Mouse (Mus musculus) right cerebral cortex, postnatal 36 days (tissue): Measurements from ENCODE around the gene Akt3.
A peak's percentile ranks its signal among the peaks of the same experiment; 100 is the strongest.

Experiments used
- DNase-seq, 2 experiments: peaks; one replicate each; pipeline ENCODE4 v3.0.0; 2022; ENCODE audit warnings: low spot score in 2 of 2, mixed read lengths in 1 of 2

Akt3 gene

GRCm38 (mm10) chr1:177188708-177189107, 69.3 kb downstream of the Akt3 start:
- DNase-seq, result no peak

- no peak for DNase-seq
Observed at GRCm38 (mm10) chr1:177186751-177187150, 71.3 kb downstream of the Akt3 start.

GRCm38 (mm10) chr1:177179635-177180034, 78.4 kb downstream of the Akt3 start:
- DNase-seq, result no peak

DNA sequence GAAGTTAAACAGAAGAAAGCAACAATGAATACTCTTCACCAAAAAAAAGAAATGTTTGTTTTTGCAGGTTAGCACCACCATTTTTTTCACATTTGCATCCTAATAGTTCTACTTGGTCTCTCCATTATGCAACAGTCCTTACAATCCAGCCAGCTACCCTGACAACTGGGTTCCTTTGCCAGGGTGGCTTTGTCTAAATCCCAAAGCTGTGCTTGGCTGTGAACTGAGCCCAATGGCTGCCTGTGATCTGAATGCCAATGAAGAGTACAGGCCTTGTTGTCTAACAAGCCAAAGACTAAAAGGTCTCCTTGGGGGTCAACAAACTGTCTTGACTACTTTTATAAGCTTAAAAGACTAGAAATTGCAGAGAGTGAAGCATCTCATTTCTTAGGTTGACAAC, 82.6 kb downstream of the Akt3 start:
- DNase-seq, result peak; percentile 40 to 54

- DNase-seq, result no peak
Observed at GRCm38 (mm10) chr1:177171300-177171699, 86.7 kb downstream of the Akt3 start.

GRCm38 (mm10) chr1:177165789-177166188, 92.2 kb downstream of the Akt3 start:
- DNase-seq, result no peak

DNA sequence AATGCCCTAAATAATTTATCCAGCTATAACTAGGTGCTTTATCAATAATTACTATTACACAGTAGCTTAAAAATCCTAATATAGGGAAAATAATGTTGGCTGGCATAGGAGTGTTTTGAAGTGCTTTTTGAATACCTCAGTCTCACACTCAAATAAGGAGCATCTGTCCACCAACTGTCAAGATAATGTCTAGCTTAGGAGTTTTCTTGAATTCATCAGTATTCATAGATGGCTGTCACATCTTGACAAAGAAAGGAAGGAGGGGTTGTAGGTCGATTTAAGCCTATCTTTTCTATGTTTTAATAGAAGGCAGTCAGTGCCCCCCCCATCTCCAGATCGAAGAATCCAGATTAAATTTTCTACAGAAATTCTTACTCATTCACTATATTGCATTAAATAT, 92.7 kb downstream of the Akt3 start:
- DNase-seq, result no peak

DNA sequence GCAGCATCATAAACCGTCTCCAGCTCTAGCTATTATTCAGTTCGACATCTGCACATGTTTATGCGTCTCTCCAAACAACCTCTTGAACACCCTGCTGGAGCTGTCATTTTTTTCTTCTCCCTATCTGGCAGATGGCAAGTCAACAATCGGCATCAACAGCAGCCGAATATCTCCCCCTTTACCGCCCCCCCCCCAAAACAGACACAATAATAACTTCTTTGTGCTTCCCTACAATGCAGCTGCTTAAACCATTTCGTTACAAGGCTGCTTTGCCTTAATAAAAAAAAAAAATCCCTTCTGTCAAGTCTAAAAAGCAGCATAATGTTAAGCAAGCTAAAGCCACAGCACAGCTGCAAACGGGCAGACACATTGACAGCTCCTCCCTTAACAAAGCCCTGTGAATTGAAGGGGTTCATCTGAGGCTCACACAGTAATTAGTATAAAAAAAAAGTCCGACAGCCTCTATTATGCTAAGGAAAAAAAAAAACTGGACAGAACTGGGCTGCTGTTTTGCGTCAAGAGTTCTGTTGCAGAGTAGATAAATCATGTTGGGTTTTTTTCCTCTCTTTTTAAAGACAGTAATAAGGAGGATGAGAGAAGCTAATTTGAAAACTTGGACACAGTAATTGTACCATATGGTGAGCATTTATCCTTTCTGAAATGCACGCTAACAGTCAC, 107.5 kb downstream of the Akt3 start:
- DNase-seq, result no peak

DNA sequence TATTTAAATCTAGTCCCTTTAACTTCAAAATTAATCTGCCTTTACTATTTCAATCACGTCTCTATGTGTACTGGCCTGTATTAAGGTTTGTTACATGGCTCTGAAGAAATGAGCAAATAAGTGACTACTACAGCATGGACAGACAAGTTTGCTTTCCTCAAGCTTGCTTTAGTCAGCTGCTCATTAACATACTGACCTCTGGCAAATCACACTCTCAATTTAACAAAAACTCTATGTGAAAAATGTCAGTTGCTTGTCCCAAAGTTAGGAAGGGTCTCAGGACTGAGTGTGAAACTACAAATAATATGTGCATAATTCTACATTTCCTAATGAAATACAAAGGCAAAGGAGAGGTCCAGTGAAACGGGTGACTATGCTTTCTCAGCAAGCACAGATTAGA, 109.3 kb downstream of the Akt3 start:
- DNase-seq, result no peak

GRCm38 (mm10) chr1:177141468-177141867, 116.5 kb downstream of the Akt3 start:
- DNase-seq, result no peak

- DNase-seq, result no peak
Observed at GRCm38 (mm10) chr1:177139652-177140051, 118.4 kb downstream of the Akt3 start.

DNA sequence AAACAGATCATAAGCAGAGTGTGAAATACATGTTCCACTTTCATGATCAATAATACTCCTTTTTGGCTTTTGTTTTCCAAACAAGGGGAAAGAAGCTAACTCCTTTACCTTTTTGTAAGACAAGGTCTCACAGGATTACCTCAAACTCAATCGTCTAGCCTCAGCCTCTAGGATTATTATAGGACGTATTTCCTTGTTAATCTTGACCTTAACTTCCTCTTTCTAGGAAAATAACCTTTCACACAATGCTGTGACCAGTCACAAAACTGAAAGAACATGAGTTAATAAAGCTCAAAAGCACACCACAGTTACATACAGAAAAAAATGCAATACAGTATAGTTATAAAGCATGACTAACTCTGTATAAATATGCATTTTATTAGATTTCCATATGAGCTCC, 126.5 kb downstream of the Akt3 start:
- no peak for DNase-seq

DNA sequence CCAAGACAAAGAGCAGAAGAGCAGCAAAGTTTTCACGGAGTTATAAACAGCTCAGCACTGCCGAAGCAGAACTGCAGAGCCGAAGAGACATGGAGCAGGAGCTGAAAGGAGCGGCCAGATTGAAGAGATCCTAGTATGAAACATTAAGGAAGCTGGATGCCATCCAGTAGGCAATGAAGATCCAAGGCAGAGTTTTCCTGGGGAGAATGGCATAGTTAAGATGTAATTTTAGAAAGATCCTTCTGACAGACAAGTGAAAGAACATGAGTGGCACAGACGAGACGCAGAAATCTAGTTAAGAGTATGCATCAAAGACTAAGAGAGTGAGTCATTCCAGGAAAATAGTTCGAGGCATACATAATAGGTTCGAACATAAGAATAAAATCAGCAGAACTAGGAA, 131.3 kb downstream of the Akt3 start:
- DNase-seq, result peak in 1 of 2 experiments; percentile 34

- no peak for DNase-seq
Observed at GRCm38 (mm10) chr1:177110665-177111271, 147.2 kb downstream of the Akt3 start.

DNA sequence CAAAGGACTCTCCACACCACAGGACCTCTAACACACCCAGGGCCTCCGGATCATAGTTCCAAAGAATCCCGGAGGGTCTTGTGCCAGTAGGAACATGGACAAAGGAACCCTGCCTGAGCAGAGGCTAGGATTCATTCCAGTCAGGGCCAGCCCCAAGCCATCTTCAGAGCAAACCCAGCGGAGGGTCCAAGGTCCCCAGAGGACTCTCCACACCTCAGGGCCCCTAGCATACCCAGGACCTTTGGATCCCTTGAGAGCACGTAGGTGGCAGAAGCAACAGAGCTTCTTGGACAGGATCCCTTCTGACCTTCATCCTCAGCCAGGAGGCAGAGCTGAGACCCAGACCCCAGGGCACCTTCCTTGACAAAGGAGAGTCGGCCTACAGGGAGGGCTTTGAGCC, 167.5 kb downstream of the Akt3 start:
- DNase-seq, result no peak

DNA sequence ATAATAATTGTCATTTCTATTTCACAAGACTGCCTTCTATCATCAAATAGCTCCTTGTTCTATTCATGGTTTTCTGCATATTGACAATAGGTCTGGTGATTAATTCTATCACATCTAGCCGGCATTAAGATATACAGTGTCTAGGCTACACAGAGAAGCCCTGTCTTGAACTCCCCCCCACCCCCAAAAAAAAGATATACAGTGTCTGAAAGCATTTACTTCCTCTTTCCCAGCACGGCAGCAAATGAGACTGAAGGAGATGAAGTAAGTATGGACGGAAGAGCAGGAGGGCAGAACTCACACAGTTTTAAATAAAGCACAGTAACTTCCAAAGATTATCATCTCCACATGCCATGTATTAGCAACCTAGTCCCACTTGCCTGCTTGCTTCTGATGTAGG, 168.5 kb downstream of the Akt3 start:
- no peak for DNase-seq

- no peak for DNase-seq
Observed at GRCm38 (mm10) chr1:177089048-177089447, 169.0 kb downstream of the Akt3 start.

- DNase-seq, result no peak
Observed at GRCm38 (mm10) chr1:177081957-177082645, 175.9 kb downstream of the Akt3 start.

GRCm38 (mm10) chr1:177069161-177069560, 188.8 kb downstream of the Akt3 start:
- DNase-seq, result no peak

DNA sequence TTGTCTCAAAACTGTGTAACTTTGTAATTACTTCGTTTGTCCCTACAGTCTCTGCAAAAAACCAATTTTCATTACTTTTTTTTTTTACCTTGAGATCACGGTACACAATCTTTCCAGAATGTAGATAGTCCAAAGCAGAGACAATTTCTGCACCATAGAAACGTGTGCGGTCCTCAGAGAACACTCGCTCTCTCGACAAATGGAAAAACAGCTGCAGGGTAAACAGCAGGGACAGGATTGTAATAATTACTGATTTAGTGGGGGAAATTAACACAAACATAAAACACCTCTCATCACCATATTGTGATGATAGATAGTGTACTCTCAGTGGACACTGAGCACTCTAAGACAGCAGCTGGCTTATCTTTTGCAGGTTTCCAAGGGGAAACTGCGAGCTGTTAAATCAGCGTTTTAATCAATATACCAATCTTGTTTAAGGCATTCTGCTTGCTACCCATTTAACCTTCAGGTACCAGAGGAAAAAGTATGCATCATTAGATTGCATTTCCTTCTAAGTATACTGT, 190.8 kb downstream of the Akt3 start:
- no peak for DNase-seq

DNA sequence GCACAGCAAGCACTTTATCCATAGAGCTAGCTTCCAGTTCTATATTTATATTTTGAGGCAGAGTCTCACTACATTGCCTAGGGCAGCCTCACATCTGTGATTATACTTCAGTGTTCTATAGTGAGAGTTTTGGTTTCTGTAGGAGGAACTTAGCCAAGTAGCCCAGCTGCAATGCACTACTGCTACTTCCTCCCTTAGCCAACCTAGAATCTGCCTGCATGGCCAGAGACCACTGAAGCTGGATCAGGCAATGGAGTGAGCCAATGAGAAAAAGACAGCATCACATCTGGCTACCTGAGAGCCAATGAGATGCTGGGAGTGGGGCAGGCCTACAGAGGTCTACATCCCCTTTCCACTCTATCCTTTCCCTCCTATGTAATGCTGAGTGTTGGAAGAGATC, 192.3 kb downstream of the Akt3 start:
- no peak for DNase-seq

DNA sequence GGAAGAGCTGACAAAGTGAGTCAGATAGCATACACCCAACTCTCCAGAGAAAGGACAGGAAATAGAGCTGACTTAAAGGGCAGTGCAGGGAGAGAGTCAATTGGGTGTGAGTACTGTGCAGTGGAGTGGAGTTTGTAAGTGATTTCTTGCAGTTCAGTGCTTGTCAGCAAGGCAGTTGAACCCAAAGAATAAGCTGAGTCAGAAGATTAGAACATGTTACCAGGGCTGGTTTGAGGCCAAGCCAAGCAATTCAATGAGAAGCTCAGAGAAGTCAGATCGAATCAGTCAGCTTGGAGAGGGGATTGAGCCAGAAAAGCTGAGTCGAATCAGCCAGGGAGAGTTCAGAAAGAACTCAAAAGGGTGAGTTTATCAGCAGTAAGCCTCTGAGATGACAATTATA, 196.2 kb downstream of the Akt3 start:
- DNase-seq, result no peak

GRCm38 (mm10) chr1:177054891-177055290, 203.1 kb downstream of the Akt3 start:
- DNase-seq, result no peak
